Mouse (Mus musculus) layer of hippocampus, adult 9-10 months (tissue): ENCODE results near the gene Myo1a.
"Not testable (repeated sequence)": the region's sequence is repeated elsewhere in the genome, so short reads cannot be mapped to it uniquely, and the experiment has no call there.

Experiments
- DNase-seq: peaks from one replicate; pipeline ENCODE4 v3.0.0; 2022; ENCODE audit warnings: low spot score

Gene Myo1a

DNA sequence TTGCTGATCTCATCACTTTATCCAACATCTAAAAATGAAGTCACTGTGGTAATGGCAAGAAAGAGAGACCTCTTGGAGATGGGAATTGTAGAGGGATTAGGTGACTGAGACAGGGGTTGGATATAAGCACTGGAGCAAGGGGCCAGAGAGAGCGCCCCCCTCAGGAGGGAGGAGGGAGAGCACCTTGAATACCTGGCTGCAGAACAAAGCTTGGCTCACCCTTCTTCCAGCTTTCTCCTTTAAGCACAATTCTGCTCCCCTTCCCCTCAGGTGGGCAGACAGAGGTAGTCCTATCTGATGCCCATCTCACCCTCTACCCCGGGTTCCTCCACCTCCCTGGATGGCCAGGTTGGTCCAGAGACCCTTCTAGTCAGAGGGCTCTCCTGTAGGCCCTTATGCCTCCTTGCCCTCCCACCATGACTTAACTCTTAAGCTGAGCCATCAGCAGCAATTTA, at the start of gene Myo1a:
Gene Myo1a, plus strand, starts transcription at position 405 of the 455 bp plus-strand sequence.
- DNase-seq: no peak

- DNase-seq: not testable (repeated sequence)
Observed at GRCm38 (mm10) chr10:127657617-127658016, 47.4 kb upstream of the Myo1a start.

- no peak for DNase-seq
Observed at GRCm38 (mm10) chr10:127658076-127658475, 46.9 kb upstream of the Myo1a start.

DNA sequence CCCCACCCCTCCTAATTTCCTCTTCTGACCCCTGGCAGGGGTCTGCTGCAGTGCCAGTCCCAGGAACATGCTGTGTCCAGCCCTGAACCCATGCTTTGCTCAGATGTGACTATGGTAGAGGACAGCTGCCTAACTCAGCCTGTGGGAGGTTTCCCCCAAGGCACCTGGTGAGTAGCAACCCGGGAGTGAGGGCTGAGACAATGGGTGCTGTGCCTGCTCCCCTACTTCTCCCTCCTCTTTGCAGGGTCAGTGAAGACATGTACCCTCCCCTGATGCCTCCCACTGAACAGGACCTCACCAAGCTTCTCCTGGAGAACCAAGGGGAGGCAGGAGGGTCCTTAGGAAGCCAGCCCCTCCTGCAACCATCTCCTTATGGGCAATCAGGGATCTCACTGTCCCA, 45.4 kb upstream of the Myo1a start:
- no peak for DNase-seq

DNA sequence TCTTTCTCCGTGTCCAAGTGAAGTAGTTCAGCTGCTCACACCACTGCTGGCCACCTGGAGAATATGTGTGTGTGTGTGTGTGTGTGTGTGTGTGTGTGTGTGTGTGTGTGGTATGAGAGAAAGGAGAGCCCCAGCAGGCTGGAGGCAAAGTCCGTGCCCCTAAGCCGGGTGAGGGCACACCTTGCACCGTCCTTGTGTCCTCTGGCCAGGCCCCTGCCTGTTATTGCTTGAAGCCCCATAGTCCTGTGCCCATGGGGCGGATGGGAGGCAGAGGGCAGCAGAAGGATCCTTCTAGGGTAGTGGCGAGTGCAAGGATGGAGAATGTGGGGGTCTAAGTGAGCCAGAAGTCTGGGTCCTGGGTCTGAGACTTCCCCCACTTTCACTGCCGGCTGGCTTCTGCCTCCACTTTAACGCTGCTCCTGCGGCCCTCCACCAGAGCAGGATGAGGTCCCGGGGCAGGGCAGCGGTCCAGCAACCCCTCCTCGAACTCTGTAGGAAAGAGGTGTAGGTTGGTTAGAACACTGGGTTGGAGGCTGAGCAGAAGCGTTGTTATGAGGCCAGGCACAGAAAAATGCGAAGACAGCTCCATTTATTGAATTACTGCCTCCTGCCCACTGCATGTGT, 43.6 kb upstream of the Myo1a start:
- no peak for DNase-seq

GRCm38 (mm10) chr10:127661915-127662663, 42.9 kb upstream of the Myo1a start:
- no peak for DNase-seq

DNA sequence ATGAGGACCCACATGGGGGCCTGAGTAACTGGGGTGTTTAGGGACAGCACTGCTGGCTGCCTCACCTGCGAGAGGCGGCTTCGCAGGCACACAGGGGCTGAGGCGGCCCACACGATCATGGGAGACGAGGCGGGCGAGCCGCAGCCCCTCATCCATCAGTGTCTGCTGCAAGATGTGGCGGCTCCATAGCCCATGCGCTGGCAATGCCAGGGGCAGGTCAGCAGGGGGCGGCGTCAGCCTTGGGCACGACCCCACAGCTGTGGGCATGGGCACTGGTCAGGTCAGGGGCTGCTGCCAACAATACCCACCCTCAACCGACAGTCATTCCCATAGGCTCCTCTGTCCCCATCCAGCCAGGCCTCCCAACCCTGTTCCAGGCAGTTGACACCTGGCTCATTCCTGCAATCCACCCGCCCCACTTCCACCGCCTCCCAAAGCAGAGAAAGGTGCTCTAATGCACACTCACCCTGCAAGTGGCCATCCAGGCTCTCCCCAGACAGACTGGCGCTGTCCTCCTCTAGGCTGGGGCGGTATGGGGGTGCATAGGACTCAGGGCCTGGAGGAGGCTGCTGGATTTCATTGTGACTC, 42.2 kb upstream of the Myo1a start:
- DNase-seq: no peak

GRCm38 (mm10) chr10:127663590-127663989, 41.4 kb upstream of the Myo1a start:
- no peak for DNase-seq

- DNase-seq: no peak
Observed at GRCm38 (mm10) chr10:127664166-127664565, 40.8 kb upstream of the Myo1a start.

GRCm38 (mm10) chr10:127664891-127665290, 40.1 kb upstream of the Myo1a start:
- DNase-seq: no peak

- no peak for DNase-seq
Observed at GRCm38 (mm10) chr10:127665366-127666181, 39.4 kb upstream of the Myo1a start.

GRCm38 (mm10) chr10:127666501-127667268, 38.3 kb upstream of the Myo1a start, which contains the start of gene Nemp1:
Nemp1 (plus strand) TSS chr10:127666901.
- no peak for DNase-seq

DNA sequence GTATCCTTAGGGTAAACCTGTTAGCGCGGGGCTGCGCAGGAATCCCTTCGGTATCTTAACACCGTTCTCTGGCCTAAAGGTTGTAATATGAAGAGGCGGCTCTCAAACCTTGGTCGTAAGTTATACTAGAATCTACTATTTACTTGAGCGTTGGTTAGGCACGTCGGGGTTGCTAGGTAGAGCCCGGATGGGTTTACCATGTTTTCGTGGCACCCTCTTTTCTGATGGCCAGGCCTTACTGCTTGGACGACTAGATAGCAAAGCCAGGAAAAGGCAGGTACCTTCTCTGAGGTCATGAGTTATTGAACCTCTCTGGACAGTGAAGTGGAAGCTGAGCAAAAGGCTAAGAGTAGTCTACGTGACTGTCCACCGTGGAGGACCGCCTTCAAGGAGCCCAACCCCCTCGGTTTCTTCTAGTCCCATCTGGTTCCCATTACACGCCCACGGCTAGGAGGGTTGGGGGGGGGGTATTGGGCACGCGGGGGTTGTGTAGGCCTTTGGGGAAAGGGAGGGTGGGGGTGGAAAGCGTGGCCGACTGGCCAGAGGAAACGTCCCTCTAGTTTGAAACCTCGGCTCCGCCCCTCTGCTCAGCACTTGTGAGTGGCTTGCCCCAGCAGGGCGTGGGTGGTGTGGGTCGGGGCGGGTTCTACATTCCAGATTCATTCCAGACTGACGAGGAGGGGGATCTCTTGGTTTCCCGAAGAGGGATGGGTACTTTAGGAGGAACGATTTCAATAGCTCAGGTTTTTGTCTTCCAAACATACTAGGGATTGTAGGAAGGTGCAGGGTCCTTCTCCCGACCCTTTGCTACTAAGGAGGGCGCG, 37.5 kb upstream of the Myo1a start:
- DNase-seq: no peak

GRCm38 (mm10) chr10:127668093-127669050, 36.6 kb upstream of the Myo1a start, which contains the start of gene Nab2:
Nab2 (minus strand) TSS chr10:127668568.
- no peak for DNase-seq

DNA sequence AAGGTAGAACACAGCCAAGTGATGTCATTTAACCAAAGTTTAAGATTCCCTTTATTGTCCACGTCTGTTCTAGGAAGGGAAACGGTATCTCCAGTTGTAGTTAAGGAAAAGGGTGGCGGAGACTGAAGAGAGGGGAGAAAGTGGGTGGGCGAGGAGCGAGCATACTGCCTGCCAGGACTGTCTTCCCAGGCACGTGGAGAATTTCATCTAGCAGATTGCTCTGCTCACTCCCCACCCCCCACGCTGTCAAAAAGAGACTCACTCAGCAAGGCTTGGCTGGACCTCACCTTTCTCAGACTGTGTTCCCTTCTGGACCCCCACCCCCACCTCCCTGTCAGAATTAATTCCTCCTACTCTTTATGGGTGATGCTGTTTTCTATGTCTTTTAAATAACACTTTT, 35.8 kb upstream of the Myo1a start:
- DNase-seq: no peak

- DNase-seq: no peak
Observed at GRCm38 (mm10) chr10:127670185-127670584, 34.8 kb upstream of the Myo1a start.

DNA sequence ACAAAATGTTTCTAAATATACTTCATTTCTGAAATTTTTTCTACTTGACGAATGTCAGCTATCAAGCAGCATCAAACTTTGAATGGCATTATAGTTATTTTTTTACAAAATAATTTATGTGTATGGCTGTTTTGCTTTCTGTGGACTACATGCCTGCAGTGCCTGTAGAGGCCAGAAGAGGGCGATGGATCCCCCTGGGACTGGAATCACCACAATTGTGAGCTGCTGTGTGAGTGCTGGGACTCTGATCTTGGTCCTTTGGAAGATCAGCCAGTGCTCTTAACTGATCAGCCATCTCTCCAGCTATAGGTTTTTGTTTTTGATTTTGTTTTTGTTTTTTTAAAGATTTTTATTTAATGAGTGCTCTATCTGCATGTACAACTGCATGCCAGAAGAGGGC, 33.7 kb upstream of the Myo1a start:
- DNase-seq: no peak

DNA sequence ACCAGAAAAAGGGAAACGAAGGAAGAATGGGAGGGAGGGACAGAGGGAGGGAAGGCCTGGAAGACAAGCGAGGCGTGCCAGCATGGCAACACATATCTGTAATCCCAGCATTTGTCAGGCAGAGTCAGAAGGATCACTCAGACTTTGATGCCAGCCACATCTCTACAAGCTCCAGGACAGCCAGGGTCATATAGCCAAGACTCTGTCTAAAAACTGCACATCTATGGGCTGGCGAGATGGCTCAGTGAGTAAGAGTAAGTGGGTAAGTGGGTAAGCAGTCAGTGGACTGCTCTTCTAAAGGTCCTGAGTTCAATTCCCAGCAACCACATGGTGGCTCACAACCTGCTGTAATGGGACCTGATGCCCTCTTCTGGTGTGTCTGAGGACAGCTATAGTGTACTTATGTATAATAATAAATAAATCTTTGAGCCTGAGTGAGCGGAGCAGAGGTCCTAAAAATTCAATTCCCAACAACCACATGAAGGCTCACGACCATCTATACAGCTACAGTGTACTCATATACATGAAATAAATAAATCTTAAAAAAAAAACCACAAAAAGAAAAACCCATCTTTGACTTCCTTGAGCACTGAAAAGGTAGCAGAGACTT, 30.8 kb upstream of the Myo1a start:
- no peak for DNase-seq
